24 mouse cellular contexts compared by ENCODE assay signal in genomic region chr4:117339796-117340195, GRCm38 (mm10).
A peak's percentile ranks its signal among the peaks of the same experiment; 100 is the strongest.
DNase-seq lines count a peak whose midpoint lies in the region; ATAC-seq and TF ChIP-seq lines count a peak whose summit lies in the region.
"Had no signal": no experiment of that assay in that cellular context is flagged by ENCODE, and none has a peak within 500 bp of the region (broad histone marks: within the 10 kb centered on the region; RNA-seq: fewer than 3 reads in every experiment).

No protein-coding gene starts in this region.

- ATAC-seq in stomach, postnatal 0 days (ENCODE audit: low FRiP score, low TSS enrichment), result no peak
- ATAC-seq: hindbrain, embryonic 16.5 days; intestine, embryonic 16.5 days; midbrain, embryonic 16.5 days had no signal

- H3K27me3 ChIP-seq in embryonic facial prominence, embryonic 10.5 days (replicated peaks; ENCODE audit: low read depth, poor library complexity, severe bottlenecking), result peaks cover 4% of the 10 kb centered on the region; the same call in 1 of the 2 replicates
- H3K27me3 ChIP-seq in stomach, postnatal 0 days (ENCODE audit: control insufficient read depth, insufficient read depth, low read length), result no peaks in the 10 kb centered on the region
- H3K27me3 ChIP-seq: embryonic facial prominence, embryonic 12.5 days had no signal

- DNase-seq in 416B (ENCODE audit: low read depth) (peak; percentile 44), ES-CJ7 (ENCODE audit: low read depth, low spot score) (peak; percentile 95)
- peak; percentile 1 for DNase-seq in c-Kit-negative CD71-positive TER-119-positive erythroid progenitor cells, embryonic 14.5 days (ENCODE audit: low read depth, low spot score)
- DNase-seq in induced T-regulatory cell, adult 2 months (ENCODE audit: low read depth), result peak; percentile 22
- no peak for DNase-seq in embryonic facial prominence, embryonic 10.5 days (ENCODE audit: low spot score)
- no peak for DNase-seq in stomach, postnatal 0 days (ENCODE audit: low spot score)
- no peak for DNase-seq in lung, adult 18-20 months
- DNase-seq: adrenal gland, postnatal 14 days; cerebellum, adult 11-12 months; cerebellum, postnatal 10 days; kidney, adult 9 months; kidney, postnatal 14 days; lung, embryonic 14.5 days; lung, postnatal 36 days had no signal

- no peak overlapping the region for H3K4me3 ChIP-seq in embryonic facial prominence, embryonic 10.5 days
- no peak overlapping the region for H3K4me3 ChIP-seq in stomach, postnatal 0 days (ENCODE audit: low read depth, low read length)
- H3K4me3 ChIP-seq: embryonic facial prominence, embryonic 12.5 days; erythroblast, embryonic 14.5 days; forebrain, embryonic 12.5 days; heart, embryonic 10.5 days; limb, embryonic 10.5 days; midbrain, embryonic 10.5 days had no signal

- H3K27ac ChIP-seq in embryonic facial prominence, embryonic 10.5 days (replicated peaks), result no peak overlapping the region
- H3K27ac ChIP-seq in stomach, postnatal 0 days (replicated peaks), result no peak overlapping the region
- H3K27ac ChIP-seq: embryonic facial prominence, embryonic 12.5 days; forebrain, embryonic 12.5 days; heart, embryonic 10.5 days; limb, embryonic 10.5 days; midbrain, embryonic 10.5 days had no signal

- TF ChIP-seq EP300 in stomach, postnatal 0 days (optimal IDR thresholded peaks at IDR 0.05), result no peak

- peaks cover 6% of the 10 kb centered on the region for H3K4me1 ChIP-seq in embryonic facial prominence, embryonic 10.5 days
- 0 out of 2 replicates have a peak, but pooled peaks cover 3% of the 10 kb centered on the region for H3K4me1 ChIP-seq in stomach, postnatal 0 days (replicated peaks; ENCODE audit: control insufficient read depth, insufficient read depth)
- H3K4me1 ChIP-seq: embryonic facial prominence, embryonic 12.5 days had no signal

- H3K36me3 ChIP-seq in embryonic facial prominence, embryonic 10.5 days (replicated peaks), result no peaks in the 10 kb centered on the region
- H3K36me3 ChIP-seq in stomach, postnatal 0 days (ENCODE audit: control insufficient read depth, insufficient read depth, low read length), result no peaks in the 10 kb centered on the region
- H3K36me3 ChIP-seq: embryonic facial prominence, embryonic 12.5 days; forebrain, embryonic 12.5 days; G1E; heart, embryonic 10.5 days; limb, embryonic 10.5 days had no signal

- H3K4me2 ChIP-seq in stomach, postnatal 0 days (replicated peaks; ENCODE audit: low read depth), result no peak overlapping the region
- H3K4me2 ChIP-seq: embryonic facial prominence, embryonic 12.5 days; forebrain, embryonic 12.5 days; lung, embryonic 14.5 days had no signal

- TF ChIP-seq CTCF in stomach, postnatal 0 days (IDR thresholded peaks at IDR 0.05; ENCODE audit: low read depth), result no peak

- H3K9me3 ChIP-seq in embryonic facial prominence, embryonic 10.5 days, result no peaks in the 10 kb centered on the region
- no peaks in the 10 kb centered on the region for H3K9me3 ChIP-seq in stomach, postnatal 0 days (ENCODE audit: control insufficient read depth, low read length)
- H3K9me3 ChIP-seq: embryonic facial prominence, embryonic 12.5 days; forebrain, embryonic 12.5 days; G1E; heart, embryonic 10.5 days; limb, embryonic 10.5 days; midbrain, embryonic 10.5 days had no signal

- no peak overlapping the region for H3K9ac ChIP-seq in stomach, postnatal 0 days (ENCODE audit: low read length)
- H3K9ac ChIP-seq: embryonic facial prominence, embryonic 12.5 days; forebrain, embryonic 12.5 days; lung, embryonic 14.5 days had no signal

Comparison
In these comparisons a context has a peak if more than half of its experiments do, and no peak if none do; other contexts are left out.
1. DNase-seq: peak in 416B (single experiment), ES-CJ7 (single experiment), c-Kit-negative CD71-positive TER-119-positive erythroid progenitor cells, embryonic 14.5 days (single experiment) and induced T-regulatory cell, adult 2 months (single experiment); none in embryonic facial prominence, embryonic 10.5 days (single experiment), stomach, postnatal 0 days (single experiment) and lung, adult 18-20 months (0 of 2).